Mouse (Mus musculus) MEL (cell line): ENCODE results near the gene Btbd19. TPM values are rescaled to one million over a fixed set of nuclear protein-coding genes. Genes with fewer than 3 reads are reported as not detected.

ENCODE experiments used
- DNase-seq: peaks from one replicate; pipeline ENCODE4 v3.0.0; 2011; ENCODE audit warnings: low read depth, low spot score
- H3K27ac ChIP-seq: 2 replicates; pipeline ENCODE4 v1.5.1; 2012; ENCODE audit warnings: low read depth, mild to moderate bottlenecking, control low read depth, low read length, moderate library complexity; ENCODE audit not compliant: control insufficient read depth
- H3K27me3 ChIP-seq, 2 experiments: fragments of 150-350 bp in 1 of 2; sonication (generic) in 1 of 2; 2 replicates each; pipeline ENCODE4 v1.6.1; 2012; ENCODE audit warnings: low read length in 2 of 2, mild to moderate bottlenecking in 2 of 2, improper control_type of control experiment in 1 of 2, moderate library complexity in 1 of 2; ENCODE audit not compliant: insufficient read depth in 2 of 2, control insufficient read depth in 1 of 2
- H3K36me3 ChIP-seq, 2 experiments: 2 replicates each; pipeline ENCODE4 v1.6.1; 2012 to 2014; ENCODE audit warnings: low read length in 2 of 2, improper control_type of control experiment in 1 of 2, inconsistent platforms in 1 of 2, mild to moderate bottlenecking in 1 of 2; ENCODE audit not compliant: insufficient read depth in 2 of 2, control insufficient read depth in 1 of 2
- H3K4me1 ChIP-seq, 2 experiments: fragments of 150-350 bp in 1 of 2; sonication (generic) in 1 of 2; 2 replicates each; pipeline ENCODE4 v1.6.1; 2012; ENCODE audit warnings: low read length in 2 of 2, improper control_type of control experiment in 1 of 2, mild to moderate bottlenecking in 1 of 2; ENCODE audit not compliant: insufficient read depth in 2 of 2, control insufficient read depth in 1 of 2
- H3K4me3 ChIP-seq, 2 experiments: fragments of 150-350 bp in 1 of 2; sonication (generic) in 1 of 2; 2 replicates each; pipeline ENCODE4 v1.5.1; 2012; ENCODE audit warnings: low read depth in 2 of 2, low read length in 2 of 2, mild to moderate bottlenecking in 2 of 2, moderate library complexity in 2 of 2, control low read depth in 1 of 2, improper control_type of control experiment in 1 of 2; ENCODE audit not compliant: control insufficient read depth in 1 of 2, insufficient read depth in 1 of 2
- H3K79me2 ChIP-seq: 2 replicates; pipeline ENCODE4 v1.6.1; 2012; ENCODE audit warnings: mild to moderate bottlenecking, low read length, moderate library complexity; ENCODE audit not compliant: control insufficient read depth, poor library complexity, insufficient read depth
- H3K9ac ChIP-seq: 2 replicates; pipeline ENCODE4 v1.6.1; 2012; ENCODE audit warnings: low read depth, mild to moderate bottlenecking, control low read depth, low read length, moderate library complexity; ENCODE audit not compliant: control insufficient read depth, poor library complexity, severe bottlenecking
- H3K9me3 ChIP-seq: fragments of 150-350 bp; sonication (generic); replicated peaks from 2 replicates; pipeline ENCODE4 v1.6.1; 2012; ENCODE audit warnings: mild to moderate bottlenecking, low read length, improper control_type of control experiment, moderate library complexity; ENCODE audit not compliant: insufficient read depth
- ELF1 ChIP-seq: IDR thresholded peaks from 2 replicates; pipeline ENCODE4 v1.6.1; 2014; ENCODE audit warnings: low read depth, mild to moderate bottlenecking, inconsistent platforms, low read length, improper control_type of control experiment, moderate library complexity
- EP300 ChIP-seq, 2 experiments: IDR thresholded peaks; 2 replicates each; pipeline ENCODE4 v1.6.1; 2011; ENCODE audit warnings: improper control_type of control experiment in 2 of 2, low read length in 2 of 2, low read depth in 1 of 2, mild to moderate bottlenecking in 1 of 2
- ETS1 ChIP-seq: IDR thresholded peaks from 2 replicates; pipeline ENCODE4 v1.6.1; 2012; ENCODE audit warnings: low read depth, mild to moderate bottlenecking, inconsistent platforms, low read length, improper control_type of control experiment, moderate library complexity
- GABPA ChIP-seq: IDR thresholded peaks from 2 replicates; pipeline ENCODE4 v1.6.1; 2012; ENCODE audit warnings: low read depth, mild to moderate bottlenecking, inconsistent platforms, low read length, improper control_type of control experiment, moderate library complexity
- GATA1 ChIP-seq: IDR thresholded peaks from 2 replicates; pipeline ENCODE4 v1.6.1; 2011; ENCODE audit warnings: low read depth, low read length, improper control_type of control experiment
- HCFC1 ChIP-seq: IDR thresholded peaks from 2 replicates; pipeline ENCODE4 v1.6.1; 2012; ENCODE audit warnings: low read depth, mild to moderate bottlenecking, inconsistent platforms, low read length, improper control_type of control experiment, moderate library complexity
- MAFK ChIP-seq: IDR thresholded peaks from 2 replicates; pipeline ENCODE4 v1.6.1; 2011; ENCODE audit warnings: low read depth, mild to moderate bottlenecking, low read length, improper control_type of control experiment, borderline replicate concordance
- MAZ ChIP-seq: IDR thresholded peaks from 2 replicates; pipeline ENCODE4 v1.6.1; 2012; ENCODE audit warnings: low read depth, mild to moderate bottlenecking, inconsistent platforms, low read length, improper control_type of control experiment
- MXI1 ChIP-seq: IDR thresholded peaks from 2 replicates; pipeline ENCODE4 v1.6.1; 2011; ENCODE audit warnings: mild to moderate bottlenecking, low read depth, low read length, improper control_type of control experiment
- MYC ChIP-seq: IDR thresholded peaks from 2 replicates; pipeline ENCODE4 v1.6.1; 2011; ENCODE audit warnings: low read depth, mild to moderate bottlenecking, low read length, improper control_type of control experiment, moderate library complexity
- NELFE ChIP-seq: IDR thresholded peaks from 2 replicates; pipeline ENCODE4 v1.6.1; 2011; ENCODE audit warnings: low read depth, low read length, improper control_type of control experiment
- NRF1 ChIP-seq: IDR thresholded peaks from 2 replicates; pipeline ENCODE4 v1.6.1; 2014; ENCODE audit warnings: low read depth, mild to moderate bottlenecking, inconsistent platforms, low read length, improper control_type of control experiment, moderate library complexity; ENCODE audit not compliant: poor library complexity, insufficient read depth, severe bottlenecking
- POLR2A ChIP-seq, 2 experiments: IDR thresholded peaks; 2 replicates each; pipeline ENCODE4 v1.6.1; 2011 to 2012; ENCODE audit warnings: low read length in 2 of 2, mild to moderate bottlenecking in 2 of 2, control low read depth in 1 of 2, improper control_type of control experiment in 1 of 2, low read depth in 1 of 2, moderate library complexity in 1 of 2; ENCODE audit not compliant: control insufficient read depth in 1 of 2, insufficient read depth in 1 of 2, poor library complexity in 1 of 2
- POLR2AphosphoS2 ChIP-seq: IDR thresholded peaks from 2 replicates; pipeline ENCODE4 v1.6.1; 2011; ENCODE audit warnings: low read length, improper control_type of control experiment
- POLR2AphosphoS5 ChIP-seq: IDR thresholded peaks from 2 replicates; pipeline ENCODE4 v1.6.1; 2012; ENCODE audit warnings: low read depth, borderline replicate concordance, mild to moderate bottlenecking, inconsistent platforms, low read length, moderate library complexity, mixed read lengths
- RAD21 ChIP-seq: IDR thresholded peaks from 2 replicates; pipeline ENCODE4 v1.6.1; 2011; ENCODE audit warnings: mild to moderate bottlenecking, low read depth, low read length, improper control_type of control experiment
- SIN3A ChIP-seq: IDR thresholded peaks from 2 replicates; pipeline ENCODE4 v1.6.1; 2012; ENCODE audit warnings: low read length, improper control_type of control experiment, inconsistent platforms
- TAL1 ChIP-seq: IDR thresholded peaks from 2 replicates; pipeline ENCODE4 v1.6.1; 2012; ENCODE audit warnings: mild to moderate bottlenecking, inconsistent platforms, low read length, moderate library complexity, mixed read lengths
- TBP ChIP-seq: IDR thresholded peaks from 2 replicates; pipeline ENCODE4 v1.8.0; 2011; ENCODE audit warnings: low read depth, low read length, improper control_type of control experiment
- TCF12 ChIP-seq: IDR thresholded peaks from 2 replicates; pipeline ENCODE4 v1.6.1; 2014; ENCODE audit warnings: low read depth, mild to moderate bottlenecking, inconsistent platforms, low read length, improper control_type of control experiment, moderate library complexity
- UBTF ChIP-seq: IDR thresholded peaks from 2 replicates; pipeline ENCODE4 v1.6.1; 2012; ENCODE audit warnings: low read depth, mild to moderate bottlenecking, inconsistent platforms, low read length, improper control_type of control experiment, moderate library complexity, borderline replicate concordance; ENCODE audit not compliant: insufficient read depth
- USF1 ChIP-seq: IDR thresholded peaks from 2 replicates; pipeline ENCODE4 v1.6.1; 2014; ENCODE audit warnings: low read depth, mild to moderate bottlenecking, inconsistent platforms, low read length, improper control_type of control experiment, moderate library complexity
- ZKSCAN1 ChIP-seq: IDR thresholded peaks from 2 replicates; pipeline ENCODE4 v1.6.1; 2012; ENCODE audit warnings: low read depth, mild to moderate bottlenecking, inconsistent platforms, low read length, improper control_type of control experiment, moderate library complexity
- ZMIZ1 ChIP-seq: IDR thresholded peaks from 2 replicates; pipeline ENCODE4 v1.6.1; 2012; ENCODE audit warnings: low read depth, mild to moderate bottlenecking, inconsistent platforms, low read length, improper control_type of control experiment, moderate library complexity
- polyA plus RNA-seq, 2 experiments: library from polyadenylated mRNA; stranded (reverse) in 1 of 2; unstranded in 1 of 2; fragments of >175 nt in 1 of 2; fragments of >200 nt in 1 of 2; gene quantifications; 2 replicates each; pipeline versions ENCODE4 v1.2.1 to v1.2.4; 2012; ENCODE audit warnings: low replicate concordance in 2 of 2, low read depth in 1 of 2; ENCODE audit not compliant: insufficient read length in 2 of 2, insufficient read depth in 1 of 2, missing spikeins in 1 of 2
- total RNA-seq: library from RNA; depleted of rRNA; stranded (reverse); fragments of 300-350 nt; gene quantifications from 2 replicates; pipeline ENCODE4 v1.2.3, GENCODE M21; 2012

Btbd19 gene
- total and polyA plus RNA-seq, 3 experiments: 13.6 to 22.6 TPM; not detected in 1

- Histone ChIP-seq H3K27ac (no peak overlapping the region), H3K4me3 (peak overlapping the region in 1 of 2 experiments; percentile 82; a peak in 1 of 4 replicates), H3K79me2 (peaks cover 9% of the 10 kb centered on the region), H3K36me3 (peaks cover 0 to 4% of the 10 kb centered on the region in 2 experiments; a peak in 2 of 4 replicates), H3K4me1 (peaks cover 7 to 27% of the 10 kb centered on the region in 2 experiments), H3K9me3 (no peaks in the 10 kb centered on the region), H3K27me3 (no peaks in the 10 kb centered on the region), H3K9ac (no peak overlapping the region; the same call in 1 of the 2 replicates)
- DNase-seq: no peak
- TF ChIP-seq POLR2AphosphoS5 (no peak), USF1 (peak; percentile 54; the same call in 1 of the 2 replicates)
Observed at GRCm38 (mm10) chr4:117134601-117134995, 9.1 kb upstream of the Btbd19 start.

GRCm38 (mm10) chr4:117133817-117134600 is 8.5 kb upstream of the Btbd19 start, which contains the start of gene Plk3:
Gene Plk3, minus strand, starts transcription at chr4:117133963.
- Histone ChIP-seq H3K4me3 (peak within 1 kb of the TSS; percentile 83 to 98), H3K9ac (peak within 1 kb of the TSS; percentile 91), H3K79me2 (peaks cover 9% of the 10 kb centered on the region), H3K27me3 (no peaks in the 10 kb centered on the region), H3K4me1 (peaks cover 7 to 25% of the 10 kb centered on the region in 2 experiments), H3K9me3 (no peaks in the 10 kb centered on the region), H3K36me3 (peaks cover 0 to 4% of the 10 kb centered on the region in 2 experiments; a peak in 2 of 4 replicates), H3K27ac (0 out of 2 replicates have a peak within 1 kb of the TSS, but pooled peaks have one; percentile 3)
- peak; percentile 97 for DNase-seq
- no peak for TF ChIP-seq TAL1
- TF ChIP-seq NELFE: peak; percentile 91
- TF ChIP-seq ZMIZ1: peak; percentile 75; the same call in 1 of the 2 replicates
- 0 out of 2 replicates have a peak, but pooled peaks have one; percentile 19 for TF ChIP-seq MYC
- TF ChIP-seq ETS1: peak; percentile 76
- TF ChIP-seq MAFK: no peak
- no peak; the same call in 1 of the 2 replicates for TF ChIP-seq GABPA
- TF ChIP-seq RAD21: no peak
- TF ChIP-seq ZKSCAN1: no peak
- TF ChIP-seq POLR2AphosphoS2: peak; percentile 66; the same call in 1 of the 2 replicates
- TF ChIP-seq UBTF: no peak
- peak; percentile 83 for TF ChIP-seq SIN3A
- TF ChIP-seq POLR2A (IDR thresholded peaks at IDR 0.05; ENCODE audit: control insufficient read depth in 1 of 2, insufficient read depth in 1 of 2, low read depth in 1 of 2, low read length in 2 of 2, poor library complexity in 1 of 2): peak; percentile 79 to 92; a peak in 3 of 4 replicates
- TF ChIP-seq EP300 (IDR thresholded peaks at IDR 0.05; ENCODE audit: low read depth in 1 of 2, low read length in 2 of 2): peak in 1 of 2 experiments; percentile 12; a peak in 1 of 4 replicates
- TF ChIP-seq MXI1: peak; percentile 87
- peak; percentile 70 for TF ChIP-seq HCFC1
- peak; percentile 56; the same call in 1 of the 2 replicates for TF ChIP-seq TCF12
- 0 out of 2 replicates have a peak, but pooled peaks have one; percentile 34 for TF ChIP-seq ELF1
- TF ChIP-seq TBP: peak; percentile 93
- TF ChIP-seq NRF1: 0 out of 2 replicates have a peak, but pooled peaks have one; percentile 15
- peak; percentile 86; the same call in 1 of the 2 replicates for TF ChIP-seq MAZ
- peak; percentile 23; the same call in 1 of the 2 replicates for TF ChIP-seq GATA1
- TF ChIP-seq USF1: no peak
